Mouse (Mus musculus): Measurements from ENCODE around the gene Hoxb1.

Hoxb1 gene

GRCm38 (mm10) chr11:96351312-96351711 lies 14.2 kb upstream of the Hoxb1 start:
- no peak for DNase-seq

DNA sequence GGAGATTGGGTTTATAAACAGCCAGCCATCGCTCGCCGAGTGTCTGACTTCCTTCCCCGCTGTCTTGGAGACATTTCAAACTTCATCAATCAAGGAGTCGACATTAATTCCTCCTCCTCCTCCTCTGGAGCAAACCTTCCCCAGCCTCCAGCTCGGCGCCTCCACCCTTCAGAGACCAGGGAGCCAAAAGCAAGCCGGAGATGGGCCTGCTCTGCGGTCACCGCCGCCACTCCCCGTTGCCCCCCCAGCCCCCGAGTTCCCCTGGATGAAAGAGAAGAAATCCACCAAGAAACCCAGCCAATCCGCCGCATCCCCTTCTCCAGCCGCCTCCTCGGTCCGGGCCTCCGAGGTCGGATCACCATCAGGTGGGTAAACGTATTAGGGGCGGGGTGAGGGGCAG lies 13.7 kb upstream of the Hoxb1 start:
- DNase-seq: no peak

GRCm38 (mm10) chr11:96352691-96353521 lies 12.6 kb upstream of the Hoxb1 start:
- no peak for DNase-seq

DNA sequence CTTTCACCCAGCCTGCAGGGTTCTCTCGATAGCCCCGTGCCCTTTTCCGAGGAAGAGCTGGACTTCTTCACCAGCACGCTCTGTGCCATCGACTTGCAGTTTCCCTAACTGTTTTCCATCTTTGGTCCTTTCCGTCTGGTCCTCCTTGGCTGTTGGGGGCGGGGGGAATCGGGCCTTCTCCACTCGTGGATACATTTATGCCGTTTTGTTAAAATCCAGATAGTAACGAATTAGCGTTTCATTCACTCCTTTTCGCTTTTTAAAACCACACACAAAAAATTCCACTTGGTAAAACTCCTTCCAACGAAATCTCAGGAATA lies 12.1 kb upstream of the Hoxb1 start:
- DNase-seq: peak in 1 of 2 experiments; percentile 45

- peak in 1 of 2 experiments; percentile 36 for DNase-seq
Measured at GRCm38 (mm10) chr11:96353939-96354338, 11.6 kb upstream of the Hoxb1 start.

- DNase-seq: no peak
Measured at GRCm38 (mm10) chr11:96354376-96354775, 11.2 kb upstream of the Hoxb1 start.

DNA sequence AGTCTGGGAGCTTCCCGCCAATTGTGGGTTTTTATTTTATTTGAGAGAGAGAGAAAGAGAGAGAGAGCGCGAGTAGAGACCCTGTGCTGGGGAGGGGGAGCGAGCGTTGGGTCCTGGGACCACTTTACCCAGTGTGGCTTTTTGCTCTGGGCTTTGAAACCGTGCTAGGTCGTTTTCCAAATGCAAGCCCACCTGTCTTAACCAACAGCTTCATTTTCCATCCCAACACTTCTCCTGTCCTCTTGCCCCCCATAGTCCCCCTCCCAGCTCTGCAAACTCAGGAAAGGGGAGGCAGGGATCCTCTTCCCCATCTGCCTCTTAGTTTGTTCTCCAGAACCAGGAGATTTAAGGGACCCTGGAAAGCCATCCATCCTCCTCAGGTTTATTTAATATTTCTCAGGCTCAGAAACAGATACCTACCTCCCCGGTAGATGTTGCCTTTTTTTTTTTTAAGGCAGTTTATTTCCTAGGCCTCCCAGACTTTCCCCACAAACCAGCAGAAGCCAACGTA lies 10.7 kb upstream of the Hoxb1 start:
- no peak for DNase-seq

- no peak for DNase-seq
Measured at GRCm38 (mm10) chr11:96363807-96364206, 1.7 kb upstream of the Hoxb1 start.

DNA sequence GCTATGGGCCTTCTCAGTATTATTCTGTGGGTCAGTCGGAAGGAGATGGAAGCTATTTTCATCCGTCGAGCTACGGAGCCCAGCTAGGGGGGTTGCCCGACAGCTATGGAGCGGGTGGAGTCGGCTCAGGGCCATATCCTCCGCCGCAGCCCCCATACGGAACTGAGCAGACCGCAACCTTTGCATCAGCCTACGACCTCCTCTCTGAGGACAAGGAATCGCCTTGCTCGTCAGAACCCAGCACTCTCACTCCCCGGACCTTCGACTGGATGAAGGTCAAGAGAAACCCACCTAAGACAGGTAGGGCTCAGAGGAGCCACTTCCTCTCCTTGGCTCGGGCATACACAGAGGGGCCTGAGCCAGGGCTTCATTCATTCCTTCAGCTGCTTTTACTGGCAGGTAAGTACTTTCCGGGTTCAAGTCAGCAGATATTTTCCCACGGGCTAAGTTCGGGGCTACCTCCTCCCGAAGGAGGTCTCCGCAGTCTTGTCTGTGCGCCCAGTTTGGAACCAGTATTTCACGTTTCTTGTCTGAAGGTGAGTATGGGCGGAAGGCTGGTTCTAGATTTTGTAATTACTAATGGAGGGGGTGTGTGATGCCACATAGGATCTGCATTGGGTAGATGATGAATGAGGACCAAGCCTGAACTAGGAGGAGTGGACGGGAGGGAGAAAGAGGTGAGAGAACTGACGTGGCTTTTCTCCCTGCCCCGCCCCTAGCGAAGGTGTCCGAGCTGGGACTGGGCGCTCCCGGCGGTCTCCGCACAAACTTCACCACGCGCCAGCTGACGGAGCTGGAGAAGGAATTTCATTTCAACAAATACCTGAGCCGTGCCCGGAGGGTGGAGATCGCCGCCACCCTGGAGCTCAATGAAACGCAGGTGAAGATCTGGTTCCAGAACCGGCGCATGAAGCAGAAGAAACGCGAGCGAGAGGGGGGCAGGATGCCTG lies 815 bp downstream of the Hoxb1 start:
- no peak for DNase-seq

DNA sequence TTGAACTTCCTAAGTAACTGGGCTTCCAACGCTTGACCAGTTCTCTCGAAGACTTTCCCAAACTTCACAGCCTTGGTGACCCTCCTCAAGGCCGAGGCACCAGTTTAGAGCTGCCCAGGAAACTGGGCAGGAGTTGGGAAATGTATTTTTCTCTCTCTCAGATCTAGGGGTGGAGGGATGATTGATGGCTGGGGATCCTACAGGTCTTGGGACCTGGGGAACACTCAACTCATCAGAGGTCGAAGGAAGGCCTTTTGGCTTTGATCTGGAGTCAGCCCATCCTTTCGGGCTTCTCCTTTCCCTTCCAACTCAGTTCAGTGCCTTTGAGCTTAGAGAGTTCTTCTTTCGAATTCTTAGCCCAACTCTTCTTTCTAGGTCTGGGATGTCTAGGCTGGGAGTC lies 1.6 kb downstream of the Hoxb1 start:
- no peak for DNase-seq

GRCm38 (mm10) chr11:96368686-96369085 lies 3.1 kb downstream of the Hoxb1 start:
- no peak for DNase-seq

DNA sequence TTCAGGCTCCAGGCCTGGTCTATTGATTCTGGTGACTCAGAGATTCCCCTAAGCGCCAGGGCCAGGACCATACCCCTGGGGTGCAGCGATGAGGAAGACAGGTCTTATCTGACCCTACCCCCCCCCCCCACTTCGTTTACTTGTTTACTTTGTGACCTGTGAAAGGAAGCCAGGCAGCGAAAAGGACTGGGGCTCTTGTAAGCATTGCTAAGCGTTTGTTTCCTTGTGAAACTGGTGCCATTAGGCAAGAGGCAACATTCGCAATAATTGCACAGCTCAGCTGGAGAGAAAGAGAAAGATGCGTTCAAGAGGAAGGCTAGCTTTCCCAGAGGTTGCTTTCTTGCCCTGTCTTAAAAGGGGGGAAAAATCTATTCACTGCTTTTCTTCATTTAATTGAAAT lies 3.6 kb downstream of the Hoxb1 start:
- DNase-seq: no peak

- no peak for DNase-seq
Measured at GRCm38 (mm10) chr11:96371726-96372125, 6.2 kb downstream of the Hoxb1 start.

DNA sequence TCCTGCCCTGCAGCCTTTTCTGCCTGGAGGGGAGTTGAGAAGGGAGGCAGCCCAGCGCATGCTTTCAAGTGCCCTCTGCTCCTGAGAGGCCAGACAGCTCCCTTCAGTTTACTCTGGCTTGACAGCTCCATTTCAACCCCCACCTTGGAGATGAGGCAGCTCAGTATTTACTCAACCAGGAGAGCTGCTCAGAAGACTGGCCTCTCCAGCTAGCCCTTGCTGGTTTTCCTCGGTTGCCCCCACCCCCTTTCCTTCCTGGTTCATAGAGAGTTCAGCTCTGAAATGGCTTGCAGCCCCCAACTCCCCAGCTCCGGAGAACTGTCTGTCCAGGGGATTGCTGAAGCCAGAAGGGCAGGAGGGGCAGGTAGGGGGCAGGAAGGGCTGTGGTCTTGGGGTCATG lies 7.0 kb downstream of the Hoxb1 start:
- DNase-seq: no peak

- no peak for DNase-seq
Measured at GRCm38 (mm10) chr11:96374810-96375209, 9.3 kb downstream of the Hoxb1 start.

GRCm38 (mm10) chr11:96383381-96383780 lies 17.8 kb downstream of the Hoxb1 start:
- no peak for DNase-seq

- no peak for DNase-seq
Measured at GRCm38 (mm10) chr11:96387635-96388034, 22.1 kb downstream of the Hoxb1 start.

GRCm38 (mm10) chr11:96396772-96397626 lies 31.4 kb downstream of the Hoxb1 start:
- no peak for DNase-seq

DNA sequence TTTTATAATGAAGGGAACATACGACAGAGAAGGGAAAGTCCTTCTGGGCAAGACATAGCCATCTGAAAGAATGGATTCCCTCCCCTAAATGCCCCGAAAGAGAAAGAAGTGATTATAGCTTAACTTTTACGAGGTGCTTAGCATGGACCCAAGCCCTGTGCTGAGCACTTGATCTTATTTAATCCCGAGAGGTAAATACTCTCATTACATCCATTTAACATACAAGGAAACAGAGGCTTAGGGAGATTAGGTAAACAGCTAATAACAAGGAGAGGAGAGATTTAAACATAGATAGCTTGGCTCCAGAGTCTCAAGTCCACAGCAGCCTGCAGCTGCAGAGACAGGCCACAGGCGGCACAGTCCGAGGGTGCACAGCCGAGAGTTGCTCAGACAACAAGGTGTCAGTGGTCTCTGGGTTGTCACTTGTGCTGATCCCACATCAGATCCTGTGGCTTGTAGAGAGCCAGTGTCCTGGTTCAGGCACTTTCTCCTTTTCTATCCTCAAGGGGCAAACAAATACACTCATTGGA lies 32.3 kb downstream of the Hoxb1 start:
- DNase-seq: no peak

DNA sequence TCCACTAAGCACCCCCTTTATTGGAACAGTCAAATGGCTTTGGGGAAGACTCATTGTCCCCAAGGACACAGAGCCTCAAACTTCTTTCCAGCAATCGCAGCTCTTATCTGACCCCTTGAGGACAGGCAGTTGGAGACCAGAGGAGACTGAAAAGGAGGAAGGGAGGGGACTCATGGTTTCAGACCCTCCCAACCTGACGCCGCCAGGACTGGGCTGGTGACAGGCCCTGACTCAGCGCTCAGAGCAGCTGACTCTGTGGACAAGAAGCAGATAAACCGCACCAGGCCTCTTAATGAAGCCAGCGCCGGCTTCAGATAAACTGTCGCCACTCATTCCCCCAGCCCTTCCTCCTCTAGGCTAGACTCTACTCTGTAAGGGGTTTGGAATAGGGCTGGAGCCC lies 34.4 kb downstream of the Hoxb1 start:
- DNase-seq: no peak

- no peak for DNase-seq
Measured at GRCm38 (mm10) chr11:96404016-96404604, 38.6 kb downstream of the Hoxb1 start.

DNA sequence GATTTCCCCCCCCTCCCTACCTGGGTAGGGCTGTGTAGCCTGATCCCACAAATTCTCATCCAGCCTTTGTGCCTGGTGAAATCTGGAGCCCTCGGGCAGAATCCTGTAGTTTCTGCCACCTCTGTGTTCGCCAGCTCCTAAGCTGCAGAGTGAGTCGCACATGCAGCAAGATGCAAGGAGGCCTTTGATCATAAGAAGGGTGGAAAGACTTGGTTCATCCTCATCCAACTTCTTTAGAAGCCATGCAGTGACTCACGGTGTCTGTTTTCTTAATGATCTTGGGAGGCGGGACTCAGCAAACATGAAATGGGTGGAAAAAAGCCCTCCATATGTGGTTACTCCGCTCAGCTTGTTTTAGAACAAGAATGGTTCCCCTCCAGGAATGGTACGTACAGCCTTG lies 39.3 kb downstream of the Hoxb1 start:
- DNase-seq: no peak
